Mouse (Mus musculus): ENCODE measurements at regions not wholly inside any gene's neighbourhood (a gene's known extent, or its start where the extent isn't known, plus 50 kb on each side); places are given as distances from the start of the nearest gene placed in this dataset.

- no peaks in the 10 kb centered on the region for H3K36me3 ChIP-seq
- 97% methylated on average over 4 of the region's 4 CpGs for WGBS
- no peak for DNase-seq (ENCODE audit: low spot score)
- no peaks in the 10 kb centered on the region for H3K4me1 ChIP-seq
- no peak overlapping the region for H3K27ac ChIP-seq
- no peak overlapping the region for H3K4me3 ChIP-seq
- H3K27me3 ChIP-seq (ENCODE audit: low read depth, poor library complexity, severe bottlenecking), result no peaks in the 10 kb centered on the region
- no peaks in the 10 kb centered on the region for H3K9me3 ChIP-seq (replicated peaks)
These were observed 111.0 kb downstream of the Slc38a4 start for GRCm38 (mm10) chr15:96944741-96945140.

GRCm38 (mm10) chr15:96942651-96943050 is 113.1 kb downstream of the Slc38a4 start:
- DNase-seq (ENCODE audit: low spot score), result no peak
- WGBS, result 88% methylated on average over 4 of the region's 4 CpGs

GRCm38 (mm10) chr15:96938406-96938805 is 117.3 kb downstream of the Slc38a4 start:
- no peak overlapping the region for H3K27ac ChIP-seq
- H3K27me3 ChIP-seq (ENCODE audit: low read depth, poor library complexity, severe bottlenecking), result no peaks in the 10 kb centered on the region
- no peaks in the 10 kb centered on the region for H3K36me3 ChIP-seq
- WGBS, result 81% methylated on average over 4 of the region's 4 CpGs
- no peak for DNase-seq (ENCODE audit: low spot score)
- H3K4me3 ChIP-seq, result no peak overlapping the region
- no peaks in the 10 kb centered on the region for H3K9me3 ChIP-seq (replicated peaks)
- H3K4me1 ChIP-seq, result peaks cover 9% of the 10 kb centered on the region

More at GRCm38 (mm10) chr15:96942651-96943050, 113.1 kb downstream of the Slc38a4 start:
- Histone ChIP-seq H3K9me3 (replicated peaks) (no peaks in the 10 kb centered on the region), H3K27ac (no peak overlapping the region), H3K4me1 (no peaks in the 10 kb centered on the region), H3K4me3 (no peak overlapping the region), H3K36me3 (no peaks in the 10 kb centered on the region), H3K27me3 (ENCODE audit: low read depth, poor library complexity, severe bottlenecking) (no peaks in the 10 kb centered on the region)

- WGBS, result 71% methylated on average over 6 of the region's 6 CpGs
- Histone ChIP-seq H3K27me3 (ENCODE audit: low read depth, poor library complexity, severe bottlenecking) (no peaks in the 10 kb centered on the region), H3K27ac (no peak overlapping the region), H3K36me3 (no peaks in the 10 kb centered on the region), H3K4me3 (no peak overlapping the region), H3K9me3 (replicated peaks) (no peaks in the 10 kb centered on the region), H3K4me1 (peaks cover 10% of the 10 kb centered on the region)
- DNase-seq (ENCODE audit: low spot score), result no peak
These were observed 118.1 kb downstream of the Slc38a4 start for GRCm38 (mm10) chr15:96937623-96938022.

- DNase-seq (ENCODE audit: low spot score), result peak; percentile 87
- H3K9me3 ChIP-seq (replicated peaks), result no peaks in the 10 kb centered on the region
- H3K4me3 ChIP-seq, result peak overlapping the region; percentile 36
- peaks cover 10% of the 10 kb centered on the region for H3K4me1 ChIP-seq
- H3K27me3 ChIP-seq (ENCODE audit: low read depth, poor library complexity, severe bottlenecking), result no peaks in the 10 kb centered on the region
- H3K36me3 ChIP-seq, result no peaks in the 10 kb centered on the region
- H3K27ac ChIP-seq, result peak overlapping the region; percentile 61
- 8% methylated on average over 18 of the region's 18 CpGs for WGBS
These were observed 118.9 kb downstream of the Slc38a4 start for GRCm38 (mm10) chr15:96936705-96937346.

GRCm38 (mm10) chr15:96936216-96936615 is 119.5 kb downstream of the Slc38a4 start:
- no peak for DNase-seq (ENCODE audit: low spot score)
- H3K27me3 ChIP-seq (ENCODE audit: low read depth, poor library complexity, severe bottlenecking), result no peaks in the 10 kb centered on the region
- 80% methylated on average over 5 of the region's 5 CpGs for WGBS
- H3K4me1 ChIP-seq, result peaks cover 10% of the 10 kb centered on the region
- peak overlapping the region; percentile 36 for H3K4me3 ChIP-seq
- peak overlapping the region; percentile 61 for H3K27ac ChIP-seq
- H3K36me3 ChIP-seq, result no peaks in the 10 kb centered on the region
- no peaks in the 10 kb centered on the region for H3K9me3 ChIP-seq (replicated peaks)

- WGBS, result 51% methylated on average over 3 of the region's 3 CpGs
- DNase-seq (ENCODE audit: low spot score), result no peak
- no peak overlapping the region for H3K4me3 ChIP-seq
- H3K4me1 ChIP-seq, result peaks cover 10% of the 10 kb centered on the region
- H3K36me3 ChIP-seq, result no peaks in the 10 kb centered on the region
- H3K27ac ChIP-seq, result no peak overlapping the region
- no peaks in the 10 kb centered on the region for H3K27me3 ChIP-seq (ENCODE audit: low read depth, poor library complexity, severe bottlenecking)
- H3K9me3 ChIP-seq (replicated peaks), result no peaks in the 10 kb centered on the region
These were observed 122.3 kb downstream of the Slc38a4 start for GRCm38 (mm10) chr15:96933451-96933850.

GRCm38 (mm10) chr15:96930531-96930930 is 125.2 kb downstream of the Slc38a4 start:
- Histone ChIP-seq H3K9me3 (replicated peaks) (no peaks in the 10 kb centered on the region), H3K4me1 (peaks cover 4% of the 10 kb centered on the region; the same call in 1 of the 2 replicates), H3K27ac (no peak overlapping the region), H3K27me3 (ENCODE audit: low read depth, poor library complexity, severe bottlenecking) (no peaks in the 10 kb centered on the region), H3K36me3 (no peaks in the 10 kb centered on the region), H3K4me3 (no peak overlapping the region)
- DNase-seq (ENCODE audit: low spot score), result no peak
- WGBS, result 76% methylated on average over 6 of the region's 6 CpGs

- Histone ChIP-seq H3K27ac (no peak overlapping the region), H3K36me3 (no peaks in the 10 kb centered on the region), H3K9me3 (replicated peaks) (no peaks in the 10 kb centered on the region), H3K4me3 (no peak overlapping the region), H3K27me3 (ENCODE audit: low read depth, poor library complexity, severe bottlenecking) (no peaks in the 10 kb centered on the region), H3K4me1 (peaks cover 4% of the 10 kb centered on the region; the same call in 1 of the 2 replicates)
- no peak for DNase-seq (ENCODE audit: low spot score)
- 78% methylated on average over 4 of the region's 4 CpGs for WGBS
These were observed 126.0 kb downstream of the Slc38a4 start for GRCm38 (mm10) chr15:96929788-96930187.

- DNase-seq (ENCODE audit: low spot score), result no peak
- 93% methylated on average over 4 of the region's 4 CpGs for WGBS
- H3K27me3 ChIP-seq (ENCODE audit: low read depth, poor library complexity, severe bottlenecking), result no peaks in the 10 kb centered on the region
These were observed 127.1 kb downstream of the Slc38a4 start for GRCm38 (mm10) chr15:96928692-96929091.

GRCm38 (mm10) chr15:96927674-96928073 is 128.1 kb downstream of the Slc38a4 start:
- Histone ChIP-seq H3K4me1 (no peaks in the 10 kb centered on the region; the same call in 1 of the 2 replicates), H3K36me3 (no peaks in the 10 kb centered on the region), H3K4me3 (no peak overlapping the region), H3K9me3 (replicated peaks) (no peaks in the 10 kb centered on the region), H3K27me3 (ENCODE audit: low read depth, poor library complexity, severe bottlenecking) (no peaks in the 10 kb centered on the region), H3K27ac (no peak overlapping the region)
- DNase-seq (ENCODE audit: low spot score), result no peak
- 91% methylated on average over 4 of the region's 4 CpGs for WGBS

More at GRCm38 (mm10) chr15:96928692-96929091, 127.1 kb downstream of the Slc38a4 start:
- no peaks in the 10 kb centered on the region for H3K9me3 ChIP-seq (replicated peaks)
- no peaks in the 10 kb centered on the region for H3K36me3 ChIP-seq
- no peak overlapping the region for H3K4me3 ChIP-seq
- H3K27ac ChIP-seq, result no peak overlapping the region
- peaks cover 4% of the 10 kb centered on the region; the same call in 1 of the 2 replicates for H3K4me1 ChIP-seq

- WGBS, result 82% methylated on average over 1 of the region's 1 CpGs
These were observed 129.1 kb downstream of the Slc38a4 start for GRCm38 (mm10) chr15:96926660-96927059.

GRCm38 (mm10) chr15:96916586-96916985 is 139.2 kb downstream of the Slc38a4 start:
- DNase-seq (ENCODE audit: low spot score), result no peak
- 89% methylated on average over 7 of the region's 7 CpGs for WGBS
- Histone ChIP-seq H3K4me3 (no peak overlapping the region), H3K9me3 (replicated peaks) (no peaks in the 10 kb centered on the region), H3K27ac (no peak overlapping the region), H3K4me1 (no peaks in the 10 kb centered on the region), H3K36me3 (no peaks in the 10 kb centered on the region), H3K27me3 (ENCODE audit: low read depth, poor library complexity, severe bottlenecking) (no peaks in the 10 kb centered on the region)

More at GRCm38 (mm10) chr15:96926660-96927059, 129.1 kb downstream of the Slc38a4 start:
- H3K27ac ChIP-seq, result no peak overlapping the region
- H3K4me3 ChIP-seq, result no peak overlapping the region
- no peaks in the 10 kb centered on the region for H3K4me1 ChIP-seq
- H3K27me3 ChIP-seq (ENCODE audit: low read depth, poor library complexity, severe bottlenecking), result no peaks in the 10 kb centered on the region
- no peak for DNase-seq (ENCODE audit: low spot score)
- H3K36me3 ChIP-seq, result no peaks in the 10 kb centered on the region
- no peaks in the 10 kb centered on the region for H3K9me3 ChIP-seq (replicated peaks)

GRCm38 (mm10) chr15:96915544-96915943 is 140.2 kb downstream of the Slc38a4 start:
- Histone ChIP-seq H3K36me3 (no peaks in the 10 kb centered on the region), H3K27me3 (ENCODE audit: low read depth, poor library complexity, severe bottlenecking) (no peaks in the 10 kb centered on the region), H3K4me3 (no peak overlapping the region), H3K9me3 (replicated peaks) (no peaks in the 10 kb centered on the region), H3K27ac (no peak overlapping the region), H3K4me1 (no peaks in the 10 kb centered on the region)
- DNase-seq (ENCODE audit: low spot score), result no peak
- 81% methylated on average over 10 of the region's 10 CpGs for WGBS

All from limb, embryonic 10.5 days (tissue).